In the genomic region with DNA sequence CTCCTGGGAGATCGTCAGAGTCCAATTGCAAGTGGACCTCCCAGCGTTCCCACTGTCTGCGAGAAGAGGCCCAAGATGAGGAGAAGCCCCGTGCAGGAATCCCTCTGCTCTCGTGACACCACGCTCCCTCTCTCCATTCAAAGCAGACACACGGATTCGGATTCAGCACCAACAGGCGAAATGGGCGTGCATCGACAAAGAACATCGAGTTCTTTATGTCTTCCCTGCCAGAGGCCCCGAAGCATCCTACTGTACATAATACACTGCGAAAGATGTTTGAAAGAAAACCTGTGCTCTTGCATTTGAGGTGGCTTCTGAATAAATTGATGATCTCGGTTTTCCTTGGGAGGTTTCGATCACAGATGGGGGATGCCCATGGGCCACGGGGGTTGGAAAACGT, we compare ENCODE assay signal across 37 mouse cellular contexts. TPM values are rescaled to one million over a fixed set of nuclear protein-coding genes. Genes with fewer than 3 reads are reported as not detected.
"Had no signal": no experiment of that assay in that cellular context is flagged by ENCODE, and none has a peak within 500 bp of the region (broad histone marks: within the 10 kb centered on the region; RNA-seq: fewer than 3 reads in every experiment).

No protein-coding gene starts in this region.

RNA-seq across cellular contexts. Expression of a gene that starts 0.7 kb away (rescaled TPM):
- total RNA-seq: gastrocnemius, adult 18-20 months; gastrocnemius, adult 8-10 months; gastrocnemius, postnatal 25 days; gastrocnemius, postnatal 4 days; granulocyte monocyte progenitor cell, adult 5-6 weeks; heart, adult 2 months; heart, postnatal 14 days; heart, postnatal 36 days; hematopoietic stem cell, adult 5-6 weeks; hindbrain, postnatal 0 days; layer of hippocampus, adult 18-20 months; layer of hippocampus, adult 8-10 months; layer of hippocampus, postnatal 14 days; layer of hippocampus, postnatal 36 days; left cerebral cortex, adult 18-20 months; left cerebral cortex, adult 8-10 months; left cerebral cortex, postnatal 10 days; left cerebral cortex, postnatal 25 days; left cerebral cortex, postnatal 4 days; liver, adult 2 months had no signal
- polyA plus RNA-seq: heart, adult 2 months; heart, embryonic 11.5 days; heart, embryonic 13.5 days; heart, postnatal 0 days; hindbrain, embryonic 11.5 days; hindbrain, embryonic 13.5 days; hindbrain, embryonic 15.5 days; hindbrain, postnatal 0 days; kidney, embryonic 14.5 days; kidney, embryonic 16.5 days; large intestine, adult 2 months; limb, embryonic 11.5 days; limb, embryonic 13.5 days; limb, embryonic 15.5 days; liver, adult 2 months; liver, embryonic 12.5 days; liver, embryonic 14.5 days had no signal

RNA-seq across cellular contexts. Expression of a gene that starts 1.6 kb away (rescaled TPM):
- total RNA-seq: gastrocnemius, adult 18-20 months; gastrocnemius, adult 8-10 months; gastrocnemius, postnatal 25 days; gastrocnemius, postnatal 4 days; heart, adult 2 months; heart, postnatal 14 days; heart, postnatal 36 days; hindbrain, postnatal 0 days; layer of hippocampus, adult 18-20 months; layer of hippocampus, adult 8-10 months; layer of hippocampus, postnatal 14 days; layer of hippocampus, postnatal 36 days; left cerebral cortex, adult 18-20 months; left cerebral cortex, adult 8-10 months; left cerebral cortex, postnatal 10 days; left cerebral cortex, postnatal 25 days; left cerebral cortex, postnatal 4 days; liver, adult 2 months had no signal
- polyA plus RNA-seq: heart, adult 2 months; heart, embryonic 11.5 days; heart, embryonic 13.5 days; heart, embryonic 15.5 days; hindbrain, embryonic 11.5 days; hindbrain, embryonic 13.5 days; hindbrain, embryonic 15.5 days; hindbrain, postnatal 0 days; intestine, embryonic 14.5 days; kidney, embryonic 16.5 days; large intestine, adult 2 months; limb, embryonic 11.5 days; liver, adult 2 months; liver, embryonic 12.5 days; liver, embryonic 14.5 days had no signal

RNA-seq across cellular contexts. Expression of a gene that starts 3.6 kb away (rescaled TPM):
- total RNA-seq: gastrocnemius, adult 18-20 months; gastrocnemius, adult 8-10 months; gastrocnemius, postnatal 25 days; gastrocnemius, postnatal 4 days; granulocyte monocyte progenitor cell, adult 5-6 weeks; heart, adult 2 months; heart, postnatal 14 days; heart, postnatal 36 days; hematopoietic stem cell, adult 5-6 weeks; hindbrain, postnatal 0 days; layer of hippocampus, adult 18-20 months; layer of hippocampus, adult 8-10 months; layer of hippocampus, postnatal 14 days; layer of hippocampus, postnatal 36 days; left cerebral cortex, adult 18-20 months; left cerebral cortex, adult 8-10 months; left cerebral cortex, postnatal 10 days; left cerebral cortex, postnatal 25 days; left cerebral cortex, postnatal 4 days; liver, adult 2 months had no signal
- polyA plus RNA-seq: heart, adult 2 months; heart, embryonic 11.5 days; heart, embryonic 13.5 days; heart, embryonic 15.5 days; heart, postnatal 0 days; hindbrain, embryonic 11.5 days; hindbrain, embryonic 13.5 days; hindbrain, embryonic 15.5 days; hindbrain, postnatal 0 days; intestine, embryonic 14.5 days; intestine, embryonic 16.5 days; kidney, embryonic 14.5 days; kidney, embryonic 16.5 days; large intestine, adult 2 months; limb, embryonic 11.5 days; limb, embryonic 13.5 days; limb, embryonic 15.5 days; liver, adult 2 months; liver, embryonic 12.5 days; liver, embryonic 14.5 days had no signal

RNA-seq across cellular contexts. Expression of a gene that starts 5.2 kb away (rescaled TPM):
- total RNA-seq: gastrocnemius, adult 18-20 months; gastrocnemius, adult 8-10 months; gastrocnemius, postnatal 25 days; gastrocnemius, postnatal 4 days; granulocyte monocyte progenitor cell, adult 5-6 weeks; heart, adult 2 months; heart, postnatal 14 days; heart, postnatal 36 days; hematopoietic stem cell, adult 5-6 weeks; hindbrain, postnatal 0 days; layer of hippocampus, adult 18-20 months; layer of hippocampus, adult 8-10 months; layer of hippocampus, postnatal 14 days; layer of hippocampus, postnatal 36 days; left cerebral cortex, adult 18-20 months; left cerebral cortex, adult 8-10 months; left cerebral cortex, postnatal 10 days; left cerebral cortex, postnatal 25 days; left cerebral cortex, postnatal 4 days; liver, adult 2 months had no signal
- polyA plus RNA-seq: heart, adult 2 months; heart, embryonic 11.5 days; heart, embryonic 13.5 days; heart, embryonic 15.5 days; heart, postnatal 0 days; hindbrain, embryonic 11.5 days; hindbrain, embryonic 13.5 days; hindbrain, embryonic 15.5 days; hindbrain, postnatal 0 days; intestine, embryonic 14.5 days; intestine, embryonic 16.5 days; kidney, embryonic 14.5 days; large intestine, adult 2 months; limb, embryonic 11.5 days; limb, embryonic 13.5 days; limb, embryonic 15.5 days; liver, adult 2 months; liver, embryonic 12.5 days; liver, embryonic 14.5 days had no signal

RNA-seq across cellular contexts. Expression of a gene that starts 6.7 kb away (rescaled TPM):
- total RNA-seq: gastrocnemius, adult 18-20 months; gastrocnemius, adult 8-10 months; gastrocnemius, postnatal 25 days; gastrocnemius, postnatal 4 days; granulocyte monocyte progenitor cell, adult 5-6 weeks; heart, adult 2 months; heart, postnatal 14 days; heart, postnatal 36 days; hematopoietic stem cell, adult 5-6 weeks; hindbrain, postnatal 0 days; layer of hippocampus, adult 18-20 months; layer of hippocampus, adult 8-10 months; layer of hippocampus, postnatal 14 days; layer of hippocampus, postnatal 36 days; left cerebral cortex, adult 18-20 months; left cerebral cortex, adult 8-10 months; left cerebral cortex, postnatal 10 days; left cerebral cortex, postnatal 25 days; left cerebral cortex, postnatal 4 days; liver, adult 2 months had no signal
- polyA plus RNA-seq: heart, adult 2 months; heart, embryonic 11.5 days; heart, embryonic 13.5 days; hindbrain, embryonic 11.5 days; hindbrain, embryonic 13.5 days; hindbrain, embryonic 15.5 days; hindbrain, postnatal 0 days; intestine, embryonic 14.5 days; kidney, embryonic 16.5 days; large intestine, adult 2 months; limb, embryonic 11.5 days; liver, adult 2 months; liver, embryonic 12.5 days; liver, embryonic 14.5 days had no signal
